Mouse (Mus musculus) liver, embryonic 14.5 days (tissue): ENCODE data around the gene Gm20219.

Experiments
- CTCF ChIP-seq: IDR thresholded peaks from 2 replicates; pipeline ENCODE4 v1.5.1; 2016; ENCODE audit warnings: antibody characterized with exemption, low read depth, control low read depth
- EP300 ChIP-seq: IDR thresholded peaks from 2 replicates; pipeline ENCODE4 v1.6.1; 2016; ENCODE audit warnings: antibody characterized with exemption, low read depth

GRCm38 (mm10) chr17:56510473-56510969 is 43.7 kb downstream of the Gm20219 start:
- no peak for TF ChIP-seq CTCF
- TF ChIP-seq EP300, result no peak
